Mouse (Mus musculus) embryonic facial prominence, embryonic 13.5 days (tissue): ENCODE measurements at regions not wholly inside any gene's neighbourhood (a gene's known extent, or its start where the extent isn't known, plus 50 kb on each side); places are given as distances from the start of the nearest gene placed in this dataset.

Source experiments
- ATAC-seq: fragments of 200-750 bp; cut with Nextera tagmentation; 2 replicates; pipeline ENCODE4 v1.8.0; 2017; ENCODE audit warnings: low read depth; ENCODE audit not compliant: insufficient number of reproducible peaks, insufficient read depth, low FRiP score, low TSS enrichment
- H3K27ac ChIP-seq: fragments of 300-500 bp; sonication (generic); 2 replicates; pipeline ENCODE4 v1.5.1; 2015; ENCODE audit warnings: moderate library complexity, mild to moderate bottlenecking, inconsistent platforms
- H3K27me3 ChIP-seq: fragments of 300-500 bp; sonication (generic); 2 replicates; pipeline ENCODE4 v1.6.1; 2015; ENCODE audit warnings: mild to moderate bottlenecking, inconsistent platforms
- H3K36me3 ChIP-seq: fragments of 300-500 bp; sonication (generic); 2 replicates; pipeline ENCODE4 v1.6.1; 2015; ENCODE audit warnings: mild to moderate bottlenecking, inconsistent platforms
- H3K4me1 ChIP-seq: fragments of 300-500 bp; sonication (generic); 2 replicates; pipeline ENCODE4 v1.6.1; 2015; ENCODE audit warnings: inconsistent platforms
- H3K4me2 ChIP-seq: fragments of 300-500 bp; sonication (generic); 2 replicates; pipeline ENCODE4 v1.6.1; 2015; ENCODE audit warnings: moderate library complexity, mild to moderate bottlenecking, inconsistent platforms
- H3K4me3 ChIP-seq: fragments of 300-500 bp; sonication (generic); 2 replicates; pipeline ENCODE4 v1.5.1; 2015; ENCODE audit warnings: mild to moderate bottlenecking, inconsistent platforms
- H3K9ac ChIP-seq: fragments of 300-500 bp; sonication (generic); 2 replicates; pipeline ENCODE4 v1.6.1; 2015; ENCODE audit warnings: mild to moderate bottlenecking, inconsistent platforms
- H3K9me3 ChIP-seq: fragments of 300-500 bp; sonication (generic); 2 replicates; pipeline ENCODE4 v1.6.1; 2016; ENCODE audit warnings: inconsistent platforms
- WGBS: fragments of 180-500 bp; shearing (Covaris S2); methylation state at CpG from one replicate; pipeline ENCODE4 v1.1.7; 2015; ENCODE audit warnings: mixed read lengths; 5-methylcytosine and 5-hydroxymethylcytosine counted together

DNA sequence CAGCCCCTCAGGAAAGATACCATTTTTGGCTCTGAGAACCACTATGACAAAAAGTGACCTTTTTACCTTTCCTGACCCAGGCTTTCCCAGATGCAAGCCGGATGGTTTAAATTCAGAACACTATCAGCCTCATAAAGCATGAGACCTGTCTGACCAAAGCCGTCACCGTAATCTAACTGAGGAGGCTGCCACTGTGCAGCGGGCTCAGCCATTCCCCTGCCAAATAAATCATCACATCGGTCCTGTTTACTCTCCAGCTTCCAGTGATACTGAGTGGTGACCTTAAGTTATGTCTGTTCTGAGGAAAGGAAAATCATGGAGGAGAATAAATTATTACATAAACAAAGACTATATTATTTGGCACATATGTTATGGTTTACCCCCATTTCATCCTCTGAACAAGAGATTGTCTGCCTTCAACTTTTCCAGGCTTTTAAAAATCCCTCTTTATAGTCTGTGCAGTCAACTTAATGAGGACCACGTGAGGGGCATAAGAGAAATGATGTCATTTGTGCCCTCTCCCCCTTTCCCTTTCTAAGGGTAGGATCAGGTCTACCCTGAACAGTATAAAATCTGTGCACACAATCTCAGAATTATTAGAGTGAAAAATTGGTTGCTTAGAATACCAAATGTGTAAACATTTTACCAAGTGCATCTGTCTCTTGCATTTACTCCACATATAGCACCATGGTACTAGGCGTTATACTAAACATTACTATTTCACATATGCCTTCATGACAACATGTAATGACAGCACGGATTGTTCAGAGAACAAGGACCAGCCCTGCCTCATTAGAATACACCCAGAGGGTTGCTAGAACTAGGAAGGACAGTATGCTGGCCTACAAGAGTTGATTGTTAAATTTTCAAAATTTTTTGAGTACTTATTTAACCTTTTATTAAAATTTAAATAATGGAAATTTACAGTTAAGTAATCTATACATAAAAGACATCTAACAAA is 401.9 kb upstream of the Xrcc4 start:
- no peak overlapping the region for H3K27ac ChIP-seq
- no peak for ATAC-seq
- H3K9ac ChIP-seq: no peak overlapping the region
- H3K4me2 ChIP-seq: no peak overlapping the region; the same call in 1 of the 2 replicates
- WGBS: 32% methylated on average over 8 of the region's 8 CpGs
- H3K4me1 ChIP-seq: peaks cover 6% of the 10 kb centered on the region
- H3K4me3 ChIP-seq: no peak overlapping the region
- no peaks in the 10 kb centered on the region for H3K36me3 ChIP-seq
- no peaks in the 10 kb centered on the region for H3K27me3 ChIP-seq
- no peaks in the 10 kb centered on the region for H3K9me3 ChIP-seq

GRCm38 (mm10) chr13:90480484-90480883 is 391.1 kb upstream of the Xrcc4 start:
- H3K27me3 ChIP-seq: no peaks in the 10 kb centered on the region
- no peak overlapping the region for H3K4me2 ChIP-seq
- no peak for ATAC-seq
- H3K9ac ChIP-seq: no peak overlapping the region
- no peaks in the 10 kb centered on the region for H3K36me3 ChIP-seq
- H3K4me3 ChIP-seq: no peak overlapping the region
- 71% methylated on average over 4 of the region's 4 CpGs for WGBS
- H3K27ac ChIP-seq: no peak overlapping the region
- H3K9me3 ChIP-seq: no peaks in the 10 kb centered on the region
- no peaks in the 10 kb centered on the region for H3K4me1 ChIP-seq

DNA sequence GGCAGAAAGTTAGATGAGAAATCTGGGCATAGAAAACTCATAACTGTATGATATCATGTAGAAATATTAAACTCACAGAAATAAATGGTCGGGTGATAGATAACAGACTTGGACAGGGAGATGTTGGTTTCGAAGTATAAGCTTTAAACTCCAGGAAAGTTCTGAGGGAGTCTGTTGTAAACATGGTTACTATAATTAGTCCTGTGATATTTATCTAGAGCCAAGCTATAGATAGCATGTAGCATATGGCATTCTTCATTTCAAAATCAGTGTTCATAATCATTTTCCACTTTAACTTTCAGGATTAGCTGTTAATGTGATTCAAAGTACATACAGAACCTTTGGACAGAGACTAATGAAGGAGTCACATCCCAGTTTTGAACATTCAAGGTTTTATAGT is 387.5 kb upstream of the Xrcc4 start:
- 89% methylated on average over 2 of the region's 2 CpGs for WGBS
- H3K27me3 ChIP-seq: no peaks in the 10 kb centered on the region
- no peak overlapping the region for H3K9ac ChIP-seq
- H3K4me1 ChIP-seq: peaks cover 6% of the 10 kb centered on the region
- no peak overlapping the region for H3K4me3 ChIP-seq
- no peak overlapping the region for H3K4me2 ChIP-seq
- H3K27ac ChIP-seq: no peak overlapping the region
- H3K9me3 ChIP-seq: no peaks in the 10 kb centered on the region
- ATAC-seq: no peak
- no peaks in the 10 kb centered on the region for H3K36me3 ChIP-seq

GRCm38 (mm10) chr13:90474507-90474906 is 385.1 kb upstream of the Xrcc4 start:
- 66% methylated on average over 6 of the region's 6 CpGs for WGBS

DNA sequence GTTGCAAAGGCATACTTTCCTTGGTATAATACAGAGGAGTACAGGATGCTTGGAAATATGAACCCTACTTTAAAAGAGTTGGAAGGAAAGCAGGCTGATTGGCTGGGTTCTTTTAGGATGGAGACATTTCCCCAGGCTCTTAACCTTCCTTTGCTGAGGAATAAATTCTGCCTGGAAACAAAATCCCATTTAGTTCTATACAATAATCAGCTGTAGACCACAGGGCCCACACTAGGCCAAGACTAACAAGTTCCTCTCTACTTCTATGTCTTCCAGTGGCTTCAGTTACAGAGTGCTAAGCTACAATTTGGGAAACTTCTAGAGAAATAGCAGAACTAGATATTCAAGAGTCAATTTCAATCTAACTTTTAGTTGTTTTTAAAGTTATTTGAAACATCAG is 384.6 kb upstream of the Xrcc4 start:
- H3K4me3 ChIP-seq: no peak overlapping the region
- no peaks in the 10 kb centered on the region for H3K36me3 ChIP-seq
- H3K27ac ChIP-seq: 0 out of 2 replicates have a peak overlapping the region, but pooled peaks have one; percentile 19
- H3K4me1 ChIP-seq: peaks cover 6% of the 10 kb centered on the region
- no peak overlapping the region for H3K9ac ChIP-seq
- H3K4me2 ChIP-seq: no peak overlapping the region
- H3K9me3 ChIP-seq: no peaks in the 10 kb centered on the region
- no peak for ATAC-seq
- H3K27me3 ChIP-seq: no peaks in the 10 kb centered on the region

More at GRCm38 (mm10) chr13:90474507-90474906, 385.1 kb upstream of the Xrcc4 start:
- Histone ChIP-seq H3K4me2 (no peak overlapping the region), H3K27ac (no peak overlapping the region), H3K27me3 (no peaks in the 10 kb centered on the region), H3K36me3 (no peaks in the 10 kb centered on the region), H3K4me3 (no peak overlapping the region), H3K9ac (no peak overlapping the region), H3K4me1 (peaks cover 6% of the 10 kb centered on the region), H3K9me3 (no peaks in the 10 kb centered on the region)
- no peak for ATAC-seq

DNA sequence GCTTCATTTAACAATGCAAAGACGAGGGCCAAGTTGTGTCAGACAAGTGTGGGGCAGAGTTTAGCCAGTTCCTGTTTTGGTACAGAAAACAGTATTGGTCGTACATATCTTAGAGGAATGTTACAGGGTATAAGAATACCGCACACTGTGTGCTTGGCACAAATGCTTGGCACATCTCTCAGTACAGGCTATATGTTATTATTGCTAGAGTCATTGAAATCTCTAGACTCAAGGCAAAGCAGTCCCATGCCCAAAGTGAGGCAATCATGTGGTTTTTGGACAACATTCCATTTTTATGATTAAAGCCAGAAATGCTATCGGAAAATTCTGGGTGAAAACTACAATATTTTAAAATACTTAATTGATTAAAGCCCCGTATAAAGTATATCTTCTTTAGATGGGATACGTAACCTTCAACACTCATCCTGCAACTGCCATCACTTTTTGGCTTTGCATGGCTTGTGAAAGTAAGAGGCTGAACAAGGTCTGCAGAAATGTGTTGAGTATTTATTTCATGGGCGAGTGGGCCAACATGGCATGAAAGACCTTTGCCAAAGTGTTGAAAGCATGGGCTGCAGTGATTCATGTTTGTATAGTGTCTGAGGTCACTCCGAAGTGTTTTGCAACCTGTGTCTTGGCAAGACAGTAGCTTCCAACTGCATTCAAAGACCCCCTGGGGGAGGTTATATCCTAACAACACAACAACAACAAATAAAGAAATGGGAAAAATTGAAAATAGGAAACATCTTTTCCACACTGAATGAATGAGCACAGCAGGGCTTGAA is 383.8 kb upstream of the Xrcc4 start:
- no peaks in the 10 kb centered on the region for H3K9me3 ChIP-seq
- H3K27me3 ChIP-seq: no peaks in the 10 kb centered on the region
- ATAC-seq: no peak
- H3K4me2 ChIP-seq: no peak overlapping the region
- no peak overlapping the region for H3K9ac ChIP-seq
- H3K36me3 ChIP-seq: no peaks in the 10 kb centered on the region
- peaks cover 6% of the 10 kb centered on the region for H3K4me1 ChIP-seq
- H3K4me3 ChIP-seq: no peak overlapping the region
- H3K27ac ChIP-seq: 0 out of 2 replicates have a peak overlapping the region, but pooled peaks have one; percentile 19
- WGBS: 70% methylated on average over 8 of the region's 8 CpGs

- no peak overlapping the region for H3K4me3 ChIP-seq
- no peaks in the 10 kb centered on the region for H3K9me3 ChIP-seq
- H3K4me2 ChIP-seq: no peak overlapping the region
- H3K4me1 ChIP-seq: peaks cover 7% of the 10 kb centered on the region; the same call in 1 of the 2 replicates
- no peak for ATAC-seq
- H3K9ac ChIP-seq: no peak overlapping the region
- no peaks in the 10 kb centered on the region for H3K27me3 ChIP-seq
- no peak overlapping the region for H3K27ac ChIP-seq
- whole genome bisulfite sequencing: 16% methylated on average over 5 of the region's 5 CpGs
- H3K36me3 ChIP-seq: no peaks in the 10 kb centered on the region
Measured at GRCm38 (mm10) chr13:90466096-90466495, 376.7 kb upstream of the Xrcc4 start.

DNA sequence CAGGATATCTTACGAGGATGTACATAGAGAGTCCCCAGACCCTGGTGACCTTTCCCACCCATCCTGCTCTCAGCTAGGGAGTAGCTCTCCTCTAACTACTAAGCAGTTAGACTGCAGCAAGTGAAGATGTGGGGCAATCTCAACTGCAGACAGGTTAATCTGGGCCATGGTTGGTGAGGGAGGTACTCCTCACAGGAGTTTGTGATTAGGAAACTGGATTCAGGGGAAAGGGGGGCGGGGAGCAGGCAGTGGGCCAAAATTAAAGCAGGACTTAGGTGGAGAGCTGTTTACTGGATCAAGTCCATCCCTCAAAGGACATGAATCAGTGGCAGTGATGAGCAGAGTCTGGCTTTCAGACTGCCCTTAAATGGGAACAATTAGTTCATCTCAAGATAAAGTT is 374.6 kb upstream of the Xrcc4 start:
- Histone ChIP-seq H3K9ac (no peak overlapping the region), H3K4me3 (no peak overlapping the region), H3K27ac (no peak overlapping the region), H3K4me1 (peaks cover 7% of the 10 kb centered on the region; the same call in 1 of the 2 replicates), H3K9me3 (no peaks in the 10 kb centered on the region), H3K4me2 (no peak overlapping the region), H3K36me3 (no peaks in the 10 kb centered on the region), H3K27me3 (no peaks in the 10 kb centered on the region)
- WGBS: 75% methylated on average over 2 of the region's 2 CpGs
- no peak for ATAC-seq

DNA sequence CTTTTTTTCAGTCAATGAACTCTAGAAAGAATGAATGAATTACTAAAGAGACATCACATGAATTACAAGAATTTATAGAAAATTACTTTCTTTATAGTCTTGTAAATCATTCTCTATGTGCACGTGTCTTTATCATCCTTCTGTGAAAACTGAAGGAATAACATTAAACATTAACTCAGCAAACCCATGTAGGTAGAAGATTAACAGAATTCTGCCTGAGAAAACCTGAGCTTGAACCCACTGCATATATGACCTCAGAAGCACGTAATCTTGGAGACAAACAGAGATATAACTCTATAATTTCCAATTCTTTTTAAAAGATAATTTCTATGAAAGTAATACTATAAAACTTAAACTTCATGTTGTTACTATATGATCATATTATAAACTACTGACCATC is 374.0 kb upstream of the Xrcc4 start:
- H3K27ac ChIP-seq: no peak overlapping the region
- no peak overlapping the region for H3K4me2 ChIP-seq
- H3K9me3 ChIP-seq: no peaks in the 10 kb centered on the region
- 85% methylated on average over 2 of the region's 2 CpGs for WGBS
- H3K4me3 ChIP-seq: no peak overlapping the region
- no peaks in the 10 kb centered on the region for H3K36me3 ChIP-seq
- H3K4me1 ChIP-seq: peaks cover 7% of the 10 kb centered on the region; the same call in 1 of the 2 replicates
- no peak for ATAC-seq
- no peaks in the 10 kb centered on the region for H3K27me3 ChIP-seq
- H3K9ac ChIP-seq: no peak overlapping the region

- no peak overlapping the region for H3K9ac ChIP-seq
- no peak overlapping the region for H3K4me2 ChIP-seq
- no peak overlapping the region for H3K4me3 ChIP-seq
- H3K36me3 ChIP-seq: no peaks in the 10 kb centered on the region
- peaks cover 10% of the 10 kb centered on the region; the same call in 1 of the 2 replicates for H3K9me3 ChIP-seq
- no peak overlapping the region for H3K27ac ChIP-seq
- ATAC-seq: no peak
- no peaks in the 10 kb centered on the region for H3K27me3 ChIP-seq
- no peaks in the 10 kb centered on the region for H3K4me1 ChIP-seq
Measured at GRCm38 (mm10) chr13:90454631-90455030, 365.2 kb upstream of the Xrcc4 start.

DNA sequence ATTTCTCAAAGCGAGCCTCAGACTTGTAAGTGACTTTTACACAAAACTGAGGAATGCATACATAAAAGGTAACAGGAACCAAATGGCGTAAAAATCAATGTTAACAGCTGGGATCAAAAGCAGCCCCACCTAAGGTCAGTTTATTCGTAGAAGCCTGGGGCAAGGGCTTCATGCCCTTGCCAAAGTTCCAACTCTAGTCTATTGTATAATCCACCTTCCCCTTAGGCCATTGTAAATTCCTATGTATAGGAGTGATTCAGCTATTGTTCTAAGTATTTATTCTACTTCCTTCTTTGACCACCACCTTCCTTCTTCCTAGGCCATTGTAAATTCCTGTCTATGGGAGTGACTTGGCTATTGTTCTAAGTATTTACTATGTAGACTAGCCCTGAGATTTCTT is 337.5 kb upstream of the Xrcc4 start:
- ATAC-seq: no peak
- no peaks in the 10 kb centered on the region for H3K27me3 ChIP-seq
- H3K4me3 ChIP-seq: no peak overlapping the region
- H3K4me1 ChIP-seq: 0 out of 2 replicates have a peak, but pooled peaks cover 6% of the 10 kb centered on the region
- 81% methylated on average over 3 of the region's 3 CpGs for WGBS
- 0 out of 2 replicates have a peak, but pooled peaks cover 3% of the 10 kb centered on the region for H3K9me3 ChIP-seq
- no peak overlapping the region for H3K4me2 ChIP-seq
- H3K36me3 ChIP-seq: no peaks in the 10 kb centered on the region
- H3K9ac ChIP-seq: no peak overlapping the region
- H3K27ac ChIP-seq: no peak overlapping the region
